Mouse (Mus musculus): ENCODE data around the gene Slamf6. TPM values are rescaled to one million over a fixed set of nuclear protein-coding genes. Genes with fewer than 3 reads are reported as not detected.

Gene Slamf6
- polyA plus RNA-seq, 1 experiment from 2014 or later = 0.18 TPM

GRCm38 (mm10) chr1:171938952-171939948, 21.9 kb downstream of the Slamf6 start:
- Histone ChIP-seq H3K9me3 (ENCODE audit: low read depth, low read length) (no peaks in the 10 kb centered on the region), H3K4me3 (ENCODE audit: low read depth, low read length) (no peak overlapping the region), H3K4me2 (no peak overlapping the region), H3K27ac (ENCODE audit: low read depth) (no peak overlapping the region), H3K36me3 (ENCODE audit: insufficient read depth) (no peaks in the 10 kb centered on the region), H3K4me1 (ENCODE audit: insufficient read depth) (no peaks in the 10 kb centered on the region), H3K9ac (no peak overlapping the region), H3K27me3 (ENCODE audit: insufficient read depth, low read length) (no peaks in the 10 kb centered on the region)
- no peak for ATAC-seq (ENCODE audit: insufficient read depth)
- TF ChIP-seq CTCF (IDR thresholded peaks at IDR 0.05; ENCODE audit: low read depth) = no peak
- 67% methylated on average over 14 of the region's 14 CpGs for WGBS
- no peak for DNase-seq

GRCm38 (mm10) chr1:171940626-171941025, 23.3 kb downstream of the Slamf6 start:
- Histone ChIP-seq H3K27ac (ENCODE audit: low read depth) (no peak overlapping the region), H3K4me1 (ENCODE audit: insufficient read depth) (no peaks in the 10 kb centered on the region), H3K9ac (no peak overlapping the region), H3K4me2 (no peak overlapping the region), H3K4me3 (ENCODE audit: low read depth, low read length) (no peak overlapping the region), H3K36me3 (ENCODE audit: insufficient read depth) (no peaks in the 10 kb centered on the region), H3K9me3 (ENCODE audit: low read depth, low read length) (no peaks in the 10 kb centered on the region), H3K27me3 (ENCODE audit: insufficient read depth, low read length) (no peaks in the 10 kb centered on the region)
- TF ChIP-seq CTCF (IDR thresholded peaks at IDR 0.05; ENCODE audit: low read depth) = no peak
- no peak for ATAC-seq (ENCODE audit: insufficient read depth)
- 68% methylated on average over 6 of the region's 6 CpGs for WGBS
- no peak for DNase-seq

GRCm38 (mm10) chr1:171946447-171946995, 29.2 kb downstream of the Slamf6 start:
- Histone ChIP-seq H3K4me3 (ENCODE audit: low read depth, low read length) (no peak overlapping the region), H3K27me3 (ENCODE audit: insufficient read depth, low read length) (no peaks in the 10 kb centered on the region), H3K9me3 (ENCODE audit: low read depth, low read length) (no peaks in the 10 kb centered on the region), H3K36me3 (ENCODE audit: insufficient read depth) (no peaks in the 10 kb centered on the region), H3K4me2 (no peak overlapping the region), H3K9ac (no peak overlapping the region), H3K27ac (ENCODE audit: low read depth) (no peak overlapping the region), H3K4me1 (ENCODE audit: insufficient read depth) (no peaks in the 10 kb centered on the region)
- 71% methylated on average over 6 of the region's 6 CpGs for WGBS
- no peak for TF ChIP-seq CTCF (IDR thresholded peaks at IDR 0.05; ENCODE audit: low read depth)
- ATAC-seq (ENCODE audit: insufficient read depth) (no peak), DNase-seq (no peak)

- no peak overlapping the region for H3K4me2 ChIP-seq
- DNase-seq = no peak
- H3K27me3 ChIP-seq (ENCODE audit: insufficient read depth, low read length) = no peaks in the 10 kb centered on the region
- no peak overlapping the region for H3K9ac ChIP-seq
- H3K36me3 ChIP-seq (ENCODE audit: insufficient read depth) = no peaks in the 10 kb centered on the region
- 65% methylated on average over 11 of the region's 11 CpGs for WGBS
- H3K9me3 ChIP-seq (ENCODE audit: low read depth, low read length) = no peaks in the 10 kb centered on the region
- H3K4me1 ChIP-seq (ENCODE audit: insufficient read depth) = no peaks in the 10 kb centered on the region
- H3K27ac ChIP-seq (ENCODE audit: low read depth) = no peak overlapping the region
- ATAC-seq (ENCODE audit: insufficient read depth) = no peak
- no peak overlapping the region for H3K4me3 ChIP-seq (ENCODE audit: low read depth, low read length)
- TF ChIP-seq CTCF (IDR thresholded peaks at IDR 0.05; ENCODE audit: low read depth) = no peak
These were observed 31.0 kb downstream of the Slamf6 start for GRCm38 (mm10) chr1:171948161-171948945.

GRCm38 (mm10) chr1:171948946-171949508, 31.7 kb downstream of the Slamf6 start:
- Histone ChIP-seq H3K4me1 (ENCODE audit: insufficient read depth) (no peaks in the 10 kb centered on the region), H3K9me3 (ENCODE audit: low read depth, low read length) (no peaks in the 10 kb centered on the region), H3K9ac (no peak overlapping the region), H3K4me3 (ENCODE audit: low read depth, low read length) (no peak overlapping the region), H3K4me2 (no peak overlapping the region), H3K27ac (ENCODE audit: low read depth) (no peak overlapping the region), H3K27me3 (ENCODE audit: insufficient read depth, low read length) (no peaks in the 10 kb centered on the region), H3K36me3 (ENCODE audit: insufficient read depth) (no peaks in the 10 kb centered on the region)
- DNase-seq = no peak
- no peak for ATAC-seq (ENCODE audit: insufficient read depth)
- no peak for TF ChIP-seq CTCF (IDR thresholded peaks at IDR 0.05; ENCODE audit: low read depth)
- WGBS = 80% methylated on average over 6 of the region's 6 CpGs

GRCm38 (mm10) chr1:171955071-171955470, 37.8 kb downstream of the Slamf6 start:
- ATAC-seq (ENCODE audit: insufficient read depth) = no peak
- H3K36me3 ChIP-seq (ENCODE audit: insufficient read depth) = no peaks in the 10 kb centered on the region
- no peak overlapping the region for H3K9ac ChIP-seq
- no peaks in the 10 kb centered on the region for H3K27me3 ChIP-seq (ENCODE audit: insufficient read depth, low read length)
- 72% methylated on average over 6 of the region's 6 CpGs for WGBS
- H3K9me3 ChIP-seq (ENCODE audit: low read depth, low read length) = no peaks in the 10 kb centered on the region
- H3K27ac ChIP-seq (ENCODE audit: low read depth) = no peak overlapping the region
- DNase-seq = no peak
- no peak overlapping the region for H3K4me2 ChIP-seq
- H3K4me3 ChIP-seq (ENCODE audit: low read depth, low read length) = no peak overlapping the region
- no peak for TF ChIP-seq CTCF (IDR thresholded peaks at IDR 0.05; ENCODE audit: low read depth)
- H3K4me1 ChIP-seq (ENCODE audit: insufficient read depth) = no peaks in the 10 kb centered on the region

All from lung, embryonic 14.5 days (tissue).